Mouse (Mus musculus): ENCODE measurements around the gene Mycbp2.
A peak's percentile ranks its signal among the peaks of the same experiment; 100 is the strongest.

The Mycbp2 gene

GRCm38 (mm10) chr14:103077272-103078005, 269.2 kb downstream of the Mycbp2 start:
- no peak for DNase-seq (ENCODE audit: low read depth in 1 of 2, low spot score in 2 of 2)

GRCm38 (mm10) chr14:103075166-103075565, 271.4 kb downstream of the Mycbp2 start:
- DNase-seq (ENCODE audit: low read depth in 1 of 2, low spot score in 2 of 2): no peak

- no peak for DNase-seq (ENCODE audit: low read depth in 1 of 2, low spot score in 2 of 2)
Observed at GRCm38 (mm10) chr14:103073825-103074224, 272.8 kb downstream of the Mycbp2 start.

GRCm38 (mm10) chr14:103072731-103073130, 273.9 kb downstream of the Mycbp2 start:
- no peak for DNase-seq (ENCODE audit: low read depth in 1 of 2, low spot score in 2 of 2)

- DNase-seq (ENCODE audit: low read depth in 1 of 2, low spot score in 2 of 2): no peak
Observed at GRCm38 (mm10) chr14:103071471-103071870, 275.1 kb downstream of the Mycbp2 start.

GRCm38 (mm10) chr14:103070790-103071189, 275.8 kb downstream of the Mycbp2 start:
- no peak for DNase-seq (ENCODE audit: low read depth in 1 of 2, low spot score in 2 of 2)

- peak; percentile 85 to 92 for DNase-seq (ENCODE audit: low read depth in 1 of 2, low spot score in 2 of 2)
Observed at GRCm38 (mm10) chr14:103069864-103070611, 276.6 kb downstream of the Mycbp2 start, which contains the start of gene Cln5. Gene Cln5 (plus strand): TSS chr14:103070216.

- DNase-seq (ENCODE audit: low read depth in 1 of 2, low spot score in 2 of 2): no peak
Observed at GRCm38 (mm10) chr14:103069465-103069863, 277.1 kb downstream of the Mycbp2 start.

- DNase-seq (ENCODE audit: low read depth in 1 of 2, low spot score in 2 of 2): peak in 1 of 2 experiments; percentile 61
Observed at GRCm38 (mm10) chr14:103065294-103066167, 281.1 kb downstream of the Mycbp2 start.
